Mouse (Mus musculus): ENCODE data around the gene Nyap2.

GRCm38 (mm10) chr1:81145576-81145975 lies 68.8 kb downstream of the Nyap2 start:
- TF ChIP-seq CTCF (IDR thresholded peaks at IDR 0.05; ENCODE audit: borderline replicate concordance, control insufficient read depth, extremely low read depth, insufficient read depth, low read length, poor library complexity): no peak
- TF ChIP-seq POLR2A (IDR thresholded peaks at IDR 0.05; ENCODE audit: control insufficient read depth, extremely low read depth, insufficient read depth, low read length, poor library complexity): no peak

Data from thymus, adult 2 months (tissue).